Mouse (Mus musculus) hematopoietic stem cell, adult 5-6 weeks (primary cell): ENCODE measurements around the gene Fbxw5. TPM values are rescaled to one million over a fixed set of nuclear protein-coding genes. Genes with fewer than 3 reads are reported as not detected.
A peak's percentile ranks its signal among the peaks of the same experiment; 100 is the strongest.

Experiments
- ATAC-seq, 2 experiments: fragments of 125-278 bp in 1 of 2; replicated peaks in 1 of 2; 2 replicates each; pipeline ENCODE4 v1.8.0; 2016 to 2017; ENCODE audit warnings: inconsistent platforms in 2 of 2, mild to moderate bottlenecking in 2 of 2, moderate number of reproducible peaks in 2 of 2, low read depth in 1 of 2, moderate TSS enrichment in 1 of 2; ENCODE audit not compliant: low FRiP score in 2 of 2, poor library complexity in 2 of 2, severe bottlenecking in 2 of 2, insufficient read depth in 1 of 2, low TSS enrichment in 1 of 2
- total RNA-seq: library from RNA; stranded (forward); fragments of 172-1452, 232-1000 nt; gene quantifications from 2 replicates; pipeline ENCODE4 v1.2.3, GENCODE M21; 2017

The Fbxw5 gene
- total RNA-seq, 1 experiment from 2014 or later = 20.6 TPM

DNA sequence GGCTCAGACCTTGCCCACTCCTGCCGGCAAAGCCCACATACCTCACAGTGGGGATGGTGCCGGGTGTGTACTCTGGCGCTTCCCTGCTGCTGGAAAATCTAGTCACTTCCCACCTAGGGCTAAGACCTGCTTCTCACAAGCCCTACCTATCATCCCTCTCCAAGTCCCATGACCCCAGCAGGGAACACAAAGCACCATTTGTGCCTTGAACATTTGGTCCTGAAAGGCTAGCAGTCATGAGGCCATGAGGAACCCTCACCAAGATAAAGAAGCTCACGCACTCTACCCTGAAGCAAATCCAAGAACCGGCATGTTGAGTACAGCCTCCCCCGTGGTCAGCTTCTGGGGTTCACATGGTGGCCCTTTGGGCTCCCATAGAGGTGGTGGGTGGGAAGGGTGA lies 30.6 kb upstream of the Fbxw5 start, which contains the start of gene Ptgds:
Ptgds (minus strand) TSS at position 78 of the 400 bp plus-strand sequence.
- no peak for ATAC-seq

GRCm38 (mm10) chr2:25472550-25472949 lies 28.0 kb upstream of the Fbxw5 start:
- no peak for ATAC-seq

- ATAC-seq = no peak
Measured at GRCm38 (mm10) chr2:25477541-25477940, 23.0 kb upstream of the Fbxw5 start.

DNA sequence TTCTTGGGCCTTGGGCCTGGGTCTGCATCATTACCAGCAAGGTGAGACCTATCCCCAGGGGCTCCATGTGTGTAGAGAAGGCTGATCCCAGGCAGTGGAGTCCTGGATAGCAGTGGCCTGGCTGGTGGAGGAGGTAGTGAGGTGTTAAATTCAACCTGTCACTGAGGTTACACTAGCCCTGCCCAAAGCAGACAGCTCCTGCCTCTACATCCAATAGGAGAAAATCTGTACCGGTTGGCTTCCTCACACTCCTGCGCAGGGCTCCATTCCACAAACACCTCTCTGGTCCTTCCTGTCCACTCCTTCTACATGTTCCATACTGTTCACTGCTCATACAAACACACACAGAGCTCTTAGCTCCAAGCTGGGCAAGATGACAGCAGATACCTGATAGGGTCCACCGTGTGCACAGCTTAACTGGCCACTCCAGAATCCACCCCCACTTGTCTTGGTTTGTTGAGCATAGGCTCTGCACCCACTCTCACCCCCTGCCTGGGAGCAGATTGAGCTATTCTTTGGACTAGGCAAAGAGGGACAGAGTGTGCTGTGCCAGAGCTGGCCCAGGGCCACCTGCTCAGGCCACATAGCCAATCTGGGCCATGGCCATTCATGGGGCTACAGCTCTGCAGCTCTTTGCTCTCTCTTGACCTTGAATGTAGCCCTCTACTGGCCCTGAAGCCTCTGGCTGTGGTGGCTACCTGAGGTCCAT lies 22.4 kb upstream of the Fbxw5 start:
- no peak for ATAC-seq

GRCm38 (mm10) chr2:25479551-25480311 lies 20.8 kb upstream of the Fbxw5 start:
- ATAC-seq = no peak

GRCm38 (mm10) chr2:25480541-25480940 lies 20.0 kb upstream of the Fbxw5 start:
- ATAC-seq = peak in 1 of 2 experiments; percentile 19; a peak in 3 of 4 replicates

GRCm38 (mm10) chr2:25482969-25483368 lies 17.6 kb upstream of the Fbxw5 start:
- peak; percentile 50 to 75 for ATAC-seq

- no peak for ATAC-seq
Measured at GRCm38 (mm10) chr2:25484901-25485647, 15.5 kb upstream of the Fbxw5 start.

- no peak for ATAC-seq
Measured at GRCm38 (mm10) chr2:25487965-25488670, 12.4 kb upstream of the Fbxw5 start.

DNA sequence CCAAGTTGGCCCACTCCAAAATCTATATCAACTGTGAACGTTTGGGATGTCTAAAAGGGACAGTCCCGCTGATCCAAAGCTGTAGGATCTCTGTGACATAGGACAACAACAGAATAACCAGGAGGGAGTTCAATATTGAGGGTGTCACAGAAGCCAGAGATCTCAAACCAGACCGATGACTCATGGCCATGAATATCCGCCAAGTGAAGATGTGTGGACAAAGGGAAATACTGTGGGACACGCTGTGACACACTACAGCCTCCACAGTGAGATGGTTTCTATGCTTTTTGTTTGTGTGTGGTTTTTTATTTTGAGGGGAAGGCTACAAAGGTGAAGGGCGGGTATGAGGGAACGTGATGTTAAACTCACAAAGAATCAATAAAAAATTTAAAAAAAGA lies 11.9 kb upstream of the Fbxw5 start:
- ATAC-seq = no peak

DNA sequence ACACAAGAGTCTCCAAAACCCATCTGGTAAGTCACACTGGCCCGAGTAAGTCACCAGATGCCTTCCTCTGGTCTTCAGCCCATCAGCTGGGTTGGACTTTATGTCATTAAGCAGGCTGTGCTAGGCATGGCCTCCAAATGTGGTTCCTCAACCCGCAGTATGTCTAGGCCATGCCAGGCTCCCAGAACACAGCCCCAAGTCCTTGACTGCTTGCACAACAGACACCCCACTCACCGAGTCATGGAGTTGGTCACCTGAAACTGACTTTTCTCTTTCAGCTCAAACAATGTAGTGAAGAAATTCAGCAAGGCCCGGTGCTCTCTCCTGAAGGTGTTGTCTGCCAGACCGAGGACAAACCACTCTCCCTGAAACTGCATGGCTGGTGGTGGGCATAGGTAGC lies 7.6 kb upstream of the Fbxw5 start:
- ATAC-seq = no peak

GRCm38 (mm10) chr2:25493476-25493961 lies 7.0 kb upstream of the Fbxw5 start, which contains the start of gene Lcn12:
Gene Lcn12, minus strand, starts transcription at chr2:25493911.
- ATAC-seq = no peak

DNA sequence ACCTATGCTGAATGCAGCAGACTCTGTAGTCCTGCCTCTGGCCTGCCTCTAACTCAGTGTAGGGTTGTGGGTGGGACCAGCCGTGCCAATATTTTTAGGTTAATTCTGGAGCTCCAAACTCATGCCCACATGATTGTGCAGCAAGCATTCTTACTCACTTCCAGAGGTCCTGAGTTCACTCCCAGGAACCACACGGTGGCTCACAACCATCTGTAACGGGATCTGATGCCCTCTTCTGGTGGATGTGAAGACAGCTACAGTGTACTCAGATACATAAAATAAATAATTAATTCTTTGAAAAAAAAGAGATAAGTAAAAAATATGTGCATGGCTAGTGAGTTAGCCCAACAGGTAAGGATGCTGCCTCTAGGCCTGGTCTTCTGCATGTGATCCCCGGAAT lies 4.1 kb upstream of the Fbxw5 start:
- ATAC-seq = no peak

DNA sequence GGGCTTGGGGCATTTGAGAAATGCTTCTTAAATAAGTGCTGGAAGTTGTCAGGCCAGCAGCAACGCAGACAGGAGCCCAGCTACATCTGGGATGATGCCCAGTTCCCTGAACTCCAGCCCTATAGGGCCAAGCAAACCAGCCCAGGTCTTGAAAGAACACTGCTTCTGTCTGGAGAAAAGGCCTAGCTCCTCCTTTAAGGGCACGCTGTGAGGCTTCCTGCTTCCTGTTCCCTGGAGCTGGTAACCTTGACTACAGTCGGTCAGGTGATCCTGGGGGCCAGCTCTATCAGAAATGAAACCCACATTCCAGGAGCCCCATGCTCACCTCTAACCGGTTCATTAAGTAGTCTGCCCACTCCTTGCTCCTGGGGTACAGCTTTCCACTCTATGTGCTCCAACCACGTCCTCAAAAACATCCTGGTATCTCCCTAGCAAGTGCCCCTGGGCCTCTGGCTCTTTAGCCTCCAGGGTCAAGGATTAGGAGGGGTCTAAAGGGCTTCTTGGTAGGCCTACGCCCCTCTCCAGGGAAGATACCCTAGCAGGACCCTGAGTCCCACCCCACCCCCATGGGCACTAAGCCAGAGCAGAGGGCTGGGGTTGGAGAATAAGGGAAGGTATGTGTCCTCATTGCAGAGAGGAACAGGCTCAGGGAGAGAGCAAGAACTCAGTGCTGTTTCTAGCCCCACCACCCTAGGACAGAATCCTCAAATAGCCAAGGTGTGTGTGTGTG lies 2.5 kb upstream of the Fbxw5 start:
- peak; percentile 24 to 38; a peak in 1 of 4 replicates for ATAC-seq

- no peak for ATAC-seq
Measured at GRCm38 (mm10) chr2:25498622-25499478, 1.7 kb upstream of the Fbxw5 start.

- no peak for ATAC-seq
Measured at GRCm38 (mm10) chr2:25500071-25500575, 427 bp upstream of the Fbxw5 start.
